Mouse (Mus musculus) ES-E14 (cell line): ENCODE measurements around the gene Ubac1.

Experiments used
- CHD2 ChIP-seq: IDR thresholded peaks from 2 replicates; pipeline ENCODE4 v1.6.1; 2014; ENCODE audit warnings: mild to moderate bottlenecking, low read depth, low read length, inconsistent platforms
- HCFC1 ChIP-seq: IDR thresholded peaks from 2 replicates; pipeline ENCODE4 v1.6.1; 2012; ENCODE audit warnings: low read length, inconsistent platforms, borderline replicate concordance; ENCODE audit not compliant: insufficient read depth
- MAFK ChIP-seq: IDR thresholded peaks from 2 replicates; pipeline ENCODE4 v1.6.1; 2014; ENCODE audit warnings: mild to moderate bottlenecking, low read depth, low read length, inconsistent platforms; ENCODE audit not compliant: insufficient read depth
- ZC3H11A ChIP-seq: IDR thresholded peaks from 2 replicates; pipeline ENCODE4 v1.6.1; 2012; ENCODE audit warnings: low read depth, mild to moderate bottlenecking, inconsistent platforms, low read length, borderline replicate concordance
- ZNF384 ChIP-seq: IDR thresholded peaks from 2 replicates; pipeline ENCODE4 v1.6.1; 2012; ENCODE audit warnings: low read depth, low read length, inconsistent platforms

GRCm38 (mm10) chr2:26068592-26068991 is 47.0 kb upstream of the Ubac1 start:
- TF ChIP-seq ZNF384 = no peak
- no peak for TF ChIP-seq CHD2
- TF ChIP-seq ZC3H11A = no peak
- no peak for TF ChIP-seq HCFC1
- no peak for TF ChIP-seq MAFK
